Mouse (Mus musculus): ENCODE measurements around the gene Ceacam5.

The Ceacam5 gene

GRCm38 (mm10) chr7:17712938-17713337 is at the start of gene Ceacam5:
Ceacam5 (plus strand) TSS chr7:17713238.
- no peak for DNase-seq

Measured in thymus, postnatal 4 days (tissue).